Comparison of ENCODE assay signal across 8 mouse cellular contexts in genomic region chr2:52741681-52742255, GRCm38 (mm10). TPM values are rescaled to one million over a fixed set of nuclear protein-coding genes. Genes with fewer than 3 reads are reported as not detected.
DNase-seq lines count a peak whose midpoint lies in the region; ATAC-seq and TF ChIP-seq lines count a peak whose summit lies in the region.

No protein-coding gene starts in this region.

- no peak for TF ChIP-seq CTCF in spleen, adult 2 months (IDR thresholded peaks at IDR 0.05; ENCODE audit: extremely low read depth, insufficient read depth, insufficient read length, insufficient replicate concordance)
- TF ChIP-seq CTCF in hindbrain, postnatal 0 days (IDR thresholded peaks at IDR 0.05; ENCODE audit: low read depth), result 0 out of 2 replicates have a peak, but pooled peaks have one; percentile 6
- peak; percentile 38 for TF ChIP-seq CTCF in lung, postnatal 0 days (IDR thresholded peaks at IDR 0.05)

- peaks cover 3% of the 10 kb centered on the region; the same call in 1 of the 2 replicates for H3K4me1 ChIP-seq in spleen, adult 2 months (ENCODE audit: control insufficient read depth, insufficient read depth, insufficient read length)
- peaks cover 19% of the 10 kb centered on the region for H3K4me1 ChIP-seq in forebrain, embryonic 10.5 days
- H3K4me1 ChIP-seq in hindbrain, postnatal 0 days (ENCODE audit: insufficient read depth, low read length), result no peaks in the 10 kb centered on the region
- no peaks in the 10 kb centered on the region for H3K4me1 ChIP-seq in lung, postnatal 0 days (ENCODE audit: insufficient read depth, low read depth, low read length)

- DNase-seq in adrenal gland, postnatal 25 days, result peak; percentile 76
- no peak for DNase-seq in adrenal gland, adult 18-20 months (ENCODE audit: low spot score in 2 of 2)
- no peak for DNase-seq in spleen, adult 2 months (ENCODE audit: low read depth in 1 of 2, low spot score in 2 of 2)
- no peak for DNase-seq in spleen, adult 12 weeks (ENCODE audit: low spot score)
- no peak for DNase-seq in forebrain, embryonic 10.5 days (ENCODE audit: extremely low spot score, low spot score)
- peak; percentile 82 for DNase-seq in hindbrain, postnatal 0 days (ENCODE audit: low spot score)
- peak; percentile 80 for DNase-seq in lung, postnatal 0 days (ENCODE audit: low spot score)
- peak; percentile 74 for DNase-seq in skeletal muscle tissue, adult 2 months (ENCODE audit: low read depth, low spot score)

- H3K9ac ChIP-seq in hindbrain, postnatal 0 days (replicated peaks; ENCODE audit: low read length), result peak overlapping the region; percentile 76
- peak overlapping the region; percentile 98 for H3K9ac ChIP-seq in lung, postnatal 0 days (replicated peaks; ENCODE audit: low read depth)

- H3K27me3 ChIP-seq in spleen, adult 2 months (ENCODE audit: control insufficient read depth, insufficient read depth, low read length), result no peaks in the 10 kb centered on the region
- H3K27me3 ChIP-seq in forebrain, embryonic 10.5 days (ENCODE audit: poor library complexity, severe bottlenecking), result no peaks in the 10 kb centered on the region
- no peaks in the 10 kb centered on the region for H3K27me3 ChIP-seq in hindbrain, postnatal 0 days (ENCODE audit: insufficient read depth, low read length)
- H3K27me3 ChIP-seq in lung, postnatal 0 days (replicated peaks; ENCODE audit: insufficient read depth, low read length), result no peaks in the 10 kb centered on the region

- peak overlapping the region; percentile 65 for H3K4me2 ChIP-seq in hindbrain, postnatal 0 days (ENCODE audit: low read depth, low read length)
- H3K4me2 ChIP-seq in lung, postnatal 0 days (replicated peaks; ENCODE audit: low read depth, low read length), result peak overlapping the region; percentile 78

- H3K27ac ChIP-seq in spleen, adult 2 months (ENCODE audit: insufficient read depth, low read length), result peak overlapping the region; percentile 97
- peak overlapping the region; percentile 100 for H3K27ac ChIP-seq in forebrain, embryonic 10.5 days
- peak overlapping the region; percentile 98 for H3K27ac ChIP-seq in hindbrain, postnatal 0 days
- peak overlapping the region; percentile 97 for H3K27ac ChIP-seq in lung, postnatal 0 days (ENCODE audit: low read length)

- no peaks in the 10 kb centered on the region; the same call in 1 of the 2 replicates for H3K9me3 ChIP-seq in forebrain, embryonic 10.5 days
- H3K9me3 ChIP-seq in hindbrain, postnatal 0 days (ENCODE audit: low read length), result no peaks in the 10 kb centered on the region
- H3K9me3 ChIP-seq in lung, postnatal 0 days (ENCODE audit: low read length), result no peaks in the 10 kb centered on the region

- TF ChIP-seq POLR2A in spleen, adult 2 months (IDR thresholded peaks at IDR 0.05; ENCODE audit: low read depth, low read length), result peak; percentile 35; the same call in 1 of the 2 replicates

- peak overlapping the region; percentile 70 for H3K4me3 ChIP-seq in spleen, adult 2 months (ENCODE audit: extremely low read depth, insufficient read depth, insufficient read length)
- H3K4me3 ChIP-seq in forebrain, embryonic 10.5 days, result peak overlapping the region; percentile 86
- peak overlapping the region; percentile 75 for H3K4me3 ChIP-seq in hindbrain, postnatal 0 days (ENCODE audit: low read length)
- peak overlapping the region; percentile 91 for H3K4me3 ChIP-seq in lung, postnatal 0 days (ENCODE audit: low read depth, low read length)

- WGBS in spleen, adult 2 months, result 1% methylated on average over 53 of the region's 54 CpGs
- under 1% methylated on average over 54 of the region's 54 CpGs for WGBS in forebrain, embryonic 10.5 days
- under 1% methylated on average over 49 of the region's 54 CpGs for WGBS in hindbrain, postnatal 0 days
- under 1% methylated on average over 43 of the region's 54 CpGs for WGBS in lung, postnatal 0 days

- no peak for TF ChIP-seq EP300 in lung, postnatal 0 days (IDR thresholded peaks at IDR 0.05)

- peak; percentile 94 for ATAC-seq in hindbrain, postnatal 0 days
- ATAC-seq in lung, postnatal 0 days, result peak; percentile 93

- H3K36me3 ChIP-seq in spleen, adult 2 months (ENCODE audit: control insufficient read depth, insufficient read depth, low read length), result no peaks in the 10 kb centered on the region; the same call in 1 of the 2 replicates
- H3K36me3 ChIP-seq in forebrain, embryonic 10.5 days (replicated peaks), result peaks cover 11% of the 10 kb centered on the region
- no peaks in the 10 kb centered on the region for H3K36me3 ChIP-seq in hindbrain, postnatal 0 days (ENCODE audit: insufficient read depth, low read length)
- no peaks in the 10 kb centered on the region for H3K36me3 ChIP-seq in lung, postnatal 0 days (ENCODE audit: insufficient read depth, low read length)

RNA-seq across cellular contexts. Expression of gene Stam2, which starts 0.3 kb away (rescaled TPM):
- total RNA-seq in adrenal gland, postnatal 25 days (2021), result 32.2 and 47.7 TPM in 2 replicates
- total RNA-seq in adrenal gland, adult 18-20 months (2021), result 10 to 100 TPM; 24.8 to 30.7 TPM
- 3.8 and 4.3 TPM in 2 replicates for polyA plus RNA-seq in spleen, adult 2 months (2012; rRNA removed)
- 31.2 and 34.0 TPM in 2 replicates for polyA plus RNA-seq in forebrain, embryonic 10.5 days (2016; fragmentation: Nextera tagmentation; extraction: Ambion mirVana)
- total RNA-seq in hindbrain, postnatal 0 days (2014; rRNA removed), result 21.2 and 21.9 TPM in 2 replicates
- 25.5 and 27.5 TPM in 2 replicates for polyA plus RNA-seq in hindbrain, postnatal 0 days (2015; fragmentation: Nextera tagmentation; extraction: Ambion mirVana)
- 26.9 and 28.5 TPM in 2 replicates for polyA plus RNA-seq in lung, postnatal 0 days (2015; fragmentation: Nextera tagmentation; extraction: Ambion mirVana)

Comparison
In these comparisons a context has a peak if more than half of its experiments do, and no peak if none do; other contexts are left out.
1. DNase-seq: peak in adrenal gland, postnatal 25 days (single experiment), hindbrain, postnatal 0 days (single experiment), lung, postnatal 0 days (single experiment) and skeletal muscle tissue, adult 2 months (single experiment); none in adrenal gland, adult 18-20 months (0 of 2), spleen, adult 2 months (0 of 2), spleen, adult 12 weeks (single experiment) and forebrain, embryonic 10.5 days (single experiment).
2. Peak in every context shown above with its lines, with median percentiles within 50 percentile points of each other: H3K27ac ChIP-seq and H3K4me3 ChIP-seq.